Mouse (Mus musculus) lung, adult 2 months (tissue): ENCODE results near the gene Grm8.

Experiments
- CTCF ChIP-seq: fragments of 200-500 bp; IDR thresholded peaks from 2 replicates; pipeline ENCODE4 v1.5.1; 2011; ENCODE audit warnings: mild to moderate bottlenecking, low read length, control low read depth; ENCODE audit not compliant: insufficient read depth
- POLR2A ChIP-seq: fragments of 200-500 bp; IDR thresholded peaks from 2 replicates; pipeline ENCODE4 v1.6.1; 2011; ENCODE audit warnings: low read depth, mild to moderate bottlenecking, control low read depth, low read length, borderline replicate concordance; ENCODE audit errors: extremely low read depth

DNA sequence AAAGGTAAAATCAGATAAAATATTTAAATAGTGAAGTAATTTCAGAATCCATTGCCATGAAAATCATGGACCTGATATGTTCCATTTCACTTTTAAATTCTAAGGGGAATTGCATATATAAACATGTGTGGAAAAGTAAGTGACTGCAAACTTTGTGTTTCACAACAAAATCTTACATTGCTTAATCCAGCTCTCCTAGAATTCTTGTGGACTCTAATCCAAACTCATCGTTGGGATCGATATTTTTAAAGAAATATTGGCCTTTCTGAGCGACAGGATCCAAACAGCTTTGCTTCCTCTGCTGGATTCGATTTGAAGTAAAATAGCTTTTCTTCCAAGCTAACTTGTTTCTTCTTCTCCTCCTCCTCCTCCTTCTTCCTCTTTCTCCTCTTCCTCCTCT, 6.1 kb downstream of the Grm8 start:
- TF ChIP-seq CTCF, result no peak
- no peak for TF ChIP-seq POLR2A
